Mouse (Mus musculus) lung, postnatal 10 days (tissue): ENCODE data around the gene Gm3880.
"Not testable (repeated sequence)": the region's sequence is repeated elsewhere in the genome, so short reads cannot be mapped to it uniquely, and the experiment has no call there.

ENCODE experiments used
- DNase-seq: peaks from one replicate; pipeline ENCODE4 v3.0.0; 2021

Gene Gm3880

GRCm38 (mm10) chrX:102686872-102687271 is at the start of gene Gm3880:
Gene Gm3880 (minus strand): TSS chrX:102686972.
- DNase-seq: not testable (repeated sequence)

GRCm38 (mm10) chrX:102724226-102724625 is 37.5 kb upstream of the Gm3880 start:
- not testable (repeated sequence) for DNase-seq

GRCm38 (mm10) chrX:102707535-102707934 is 20.8 kb upstream of the Gm3880 start, which contains the start of the genes Gm9112 and Dmrtc1b:
Gene Gm9112 (minus strand): TSS chrX:102707635.
Gene Dmrtc1b (plus strand): TSS chrX:102707865.
- DNase-seq: not testable (repeated sequence)

GRCm38 (mm10) chrX:102700636-102701035 is 13.9 kb upstream of the Gm3880 start:
- peak; percentile 10 for DNase-seq

GRCm38 (mm10) chrX:102689252-102689651 is 2.5 kb upstream of the Gm3880 start:
- DNase-seq: peak; percentile 14

GRCm38 (mm10) chrX:102684706-102685105 is 2.1 kb downstream of the Gm3880 start:
- not testable (repeated sequence) for DNase-seq

GRCm38 (mm10) chrX:102666641-102667040 is 20.1 kb downstream of the Gm3880 start:
- no peak for DNase-seq

- peak; percentile 33 for DNase-seq
Measured at GRCm38 (mm10) chrX:102660712-102661111, 26.1 kb downstream of the Gm3880 start.

GRCm38 (mm10) chrX:102645691-102646090 is 41.1 kb downstream of the Gm3880 start:
- no peak for DNase-seq

- no peak for DNase-seq
Measured at GRCm38 (mm10) chrX:102645146-102645545, 41.6 kb downstream of the Gm3880 start.

- peak; percentile 19 for DNase-seq
Measured at GRCm38 (mm10) chrX:102644573-102644951, 42.2 kb downstream of the Gm3880 start.

GRCm38 (mm10) chrX:102643823-102644572 is 42.8 kb downstream of the Gm3880 start, which contains the start of gene Phka1:
Gene Phka1 (minus strand): TSS chrX:102644246.
- DNase-seq: peak; percentile 88
